ENCODE assay signal across 8 mouse cellular contexts in the genomic region with DNA sequence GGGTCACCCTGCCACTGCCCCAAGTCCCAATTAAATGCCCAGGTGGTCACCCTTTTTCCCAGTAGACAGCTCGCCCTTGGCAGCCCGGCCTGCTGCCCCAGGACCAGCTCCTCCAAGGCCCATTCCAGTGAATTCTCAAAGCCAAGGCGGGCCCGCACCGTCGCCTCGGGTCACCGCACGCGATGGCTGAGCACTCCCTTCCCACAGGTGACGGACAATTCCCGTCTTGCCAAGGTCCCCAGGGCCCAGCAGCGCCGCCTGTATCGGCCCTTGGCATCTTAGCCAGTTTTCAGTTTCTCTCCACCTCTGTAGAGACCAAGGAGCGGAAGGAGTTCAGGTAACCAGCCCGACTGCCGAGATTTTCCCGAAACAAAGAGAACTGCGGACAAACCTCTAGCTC. TPM values are rescaled to one million over a fixed set of nuclear protein-coding genes. Genes with fewer than 3 reads are reported as not detected.
DNase-seq lines count a peak whose midpoint lies in the region; ATAC-seq and TF ChIP-seq lines count a peak whose summit lies in the region.

No protein-coding gene starts in this region.

- ATAC-seq in heart, embryonic 16.5 days (replicated peaks; ENCODE audit: extremely low read depth, insufficient read depth, low FRiP score): no peak
- no peak for ATAC-seq in hindbrain, postnatal 0 days
- no peak for ATAC-seq in liver, embryonic 13.5 days (ENCODE audit: low read depth)
- ATAC-seq in neural tube, embryonic 15.5 days (ENCODE audit: low FRiP score): no peak

- peak overlapping the region; percentile 51 for H3K4me3 ChIP-seq in heart, embryonic 16.5 days (ENCODE audit: low read length)
- no peak overlapping the region for H3K4me3 ChIP-seq in heart, adult 2 months
- H3K4me3 ChIP-seq in hindbrain, postnatal 0 days (ENCODE audit: low read length): peak overlapping the region; percentile 31
- peak overlapping the region; percentile 41 for H3K4me3 ChIP-seq in liver, embryonic 13.5 days (replicated peaks)
- H3K4me3 ChIP-seq in neural tube, embryonic 15.5 days (replicated peaks): peak overlapping the region; percentile 37

- H3K9me3 ChIP-seq in heart, embryonic 16.5 days (replicated peaks; ENCODE audit: control insufficient read depth, low read length): no peaks in the 10 kb centered on the region
- no peaks in the 10 kb centered on the region for H3K9me3 ChIP-seq in hindbrain, postnatal 0 days (ENCODE audit: low read length)
- no peaks in the 10 kb centered on the region for H3K9me3 ChIP-seq in liver, embryonic 13.5 days (replicated peaks)
- no peaks in the 10 kb centered on the region for H3K9me3 ChIP-seq in neural tube, embryonic 15.5 days (replicated peaks)

- WGBS in heart, embryonic 16.5 days: 5% methylated on average over 20 of the region's 20 CpGs
- 9% methylated on average over 20 of the region's 20 CpGs for WGBS in heart, adult 2 months
- WGBS in hindbrain, postnatal 0 days: 6% methylated on average over 20 of the region's 20 CpGs
- WGBS in liver, embryonic 13.5 days (ENCODE audit: insufficient replicate concordance): 4% methylated on average over 20 of the region's 20 CpGs
- 6% methylated on average over 20 of the region's 20 CpGs for WGBS in neural tube, embryonic 15.5 days

- peaks cover 51% of the 10 kb centered on the region for H3K27me3 ChIP-seq in heart, embryonic 16.5 days (ENCODE audit: control insufficient read depth, insufficient read depth, low read length)
- H3K27me3 ChIP-seq in heart, adult 2 months (ENCODE audit: control insufficient read depth, insufficient read depth, low read length): peaks cover 6% of the 10 kb centered on the region; the same call in 1 of the 2 replicates
- peaks cover 23% of the 10 kb centered on the region for H3K27me3 ChIP-seq in hindbrain, postnatal 0 days (ENCODE audit: insufficient read depth, low read length)
- H3K27me3 ChIP-seq in liver, embryonic 13.5 days: peaks cover 48% of the 10 kb centered on the region
- H3K27me3 ChIP-seq in neural tube, embryonic 15.5 days (replicated peaks): peaks cover 48% of the 10 kb centered on the region

- no peak overlapping the region for H3K9ac ChIP-seq in heart, embryonic 16.5 days (ENCODE audit: low read length)
- no peak overlapping the region for H3K9ac ChIP-seq in heart, adult 2 months (ENCODE audit: low read depth, low read length)
- H3K9ac ChIP-seq in hindbrain, postnatal 0 days (replicated peaks; ENCODE audit: low read length): peak overlapping the region; percentile 17; the same call in 1 of the 2 replicates
- no peak overlapping the region for H3K9ac ChIP-seq in liver, embryonic 13.5 days
- 0 out of 2 replicates have a peak overlapping the region, but pooled peaks have one; percentile 12 for H3K9ac ChIP-seq in neural tube, embryonic 15.5 days (replicated peaks)

- TF ChIP-seq POLR2A in heart, adult 2 months (IDR thresholded peaks at IDR 0.05; ENCODE audit: insufficient read depth, low read depth, low read length): no peak

- no peak overlapping the region for H3K27ac ChIP-seq in heart, embryonic 16.5 days (ENCODE audit: low read length)
- H3K27ac ChIP-seq in heart, adult 2 months: no peak overlapping the region
- H3K27ac ChIP-seq in hindbrain, postnatal 0 days: no peak overlapping the region
- no peak overlapping the region for H3K27ac ChIP-seq in liver, embryonic 13.5 days
- no peak overlapping the region for H3K27ac ChIP-seq in neural tube, embryonic 15.5 days (replicated peaks)

- peak overlapping the region; percentile 85 for H3K4me2 ChIP-seq in heart, embryonic 16.5 days (ENCODE audit: low read depth, low read length)
- H3K4me2 ChIP-seq in hindbrain, postnatal 0 days (ENCODE audit: low read depth, low read length): peak overlapping the region; percentile 59
- peak overlapping the region; percentile 57 for H3K4me2 ChIP-seq in liver, embryonic 13.5 days
- H3K4me2 ChIP-seq in neural tube, embryonic 15.5 days: peak overlapping the region; percentile 74

- intact Hi-C loops in heart, adult 2 months (cut with DNase I): no loop called here

- TF ChIP-seq CTCF in heart, adult 2 months (IDR thresholded peaks at IDR 0.05): no peak
- no peak for TF ChIP-seq CTCF in hindbrain, postnatal 0 days (IDR thresholded peaks at IDR 0.05; ENCODE audit: low read depth)

- H3K4me1 ChIP-seq in heart, embryonic 16.5 days (ENCODE audit: control insufficient read depth, insufficient read depth, low read length): peaks cover 5% of the 10 kb centered on the region; the same call in 1 of the 2 replicates
- H3K4me1 ChIP-seq in heart, adult 2 months (ENCODE audit: control insufficient read depth, insufficient read depth, low read length): no peaks in the 10 kb centered on the region
- H3K4me1 ChIP-seq in hindbrain, postnatal 0 days (ENCODE audit: insufficient read depth, low read length): peaks cover 12% of the 10 kb centered on the region; the same call in 1 of the 2 replicates
- peaks cover 12% of the 10 kb centered on the region for H3K4me1 ChIP-seq in liver, embryonic 13.5 days (replicated peaks)
- peaks cover 13% of the 10 kb centered on the region for H3K4me1 ChIP-seq in neural tube, embryonic 15.5 days

- TF ChIP-seq EP300 in heart, adult 2 months (IDR thresholded peaks at IDR 0.05; ENCODE audit: insufficient read depth, low read depth, low read length): no peak

- no peaks in the 10 kb centered on the region for H3K79me2 ChIP-seq in heart, adult 2 months (replicated peaks; ENCODE audit: control insufficient read depth, insufficient read depth, low read length)

- H3K36me3 ChIP-seq in heart, embryonic 16.5 days (ENCODE audit: control insufficient read depth, insufficient read depth): no peaks in the 10 kb centered on the region
- no peaks in the 10 kb centered on the region for H3K36me3 ChIP-seq in heart, adult 2 months (ENCODE audit: control insufficient read depth, insufficient read depth, low read length)
- no peaks in the 10 kb centered on the region for H3K36me3 ChIP-seq in hindbrain, postnatal 0 days (ENCODE audit: insufficient read depth, low read length)
- H3K36me3 ChIP-seq in liver, embryonic 13.5 days: no peaks in the 10 kb centered on the region
- no peaks in the 10 kb centered on the region for H3K36me3 ChIP-seq in neural tube, embryonic 15.5 days

- DNase-seq in heart, adult 2 months: no peak
- DNase-seq in hindbrain, postnatal 0 days (ENCODE audit: low spot score): no peak
- no peak for DNase-seq in liver, embryonic 13.5 days
- DNase-seq in spleen, adult 18-20 months: no peak
- no peak for DNase-seq in layer of hippocampus, adult 9-11 months
- no peak for DNase-seq in thymus, postnatal 36 days

RNA-seq across cellular contexts. Expression of a gene that starts 0.7 kb away (rescaled TPM):
- polyA plus RNA-seq in heart, embryonic 16.5 days (2015; fragmentation: Nextera tagmentation; extraction: Ambion mirVana): 0.72 and 1.0 TPM in 2 replicates
- not detected for total RNA-seq in heart, adult 2 months (2021)
- 0.03 and 0.96 TPM in 2 replicates for polyA plus RNA-seq in heart, adult 2 months (2012; rRNA removed)
- total RNA-seq in hindbrain, postnatal 0 days (2014; rRNA removed): not detected in 2 replicates
- 0.04 and 0.30 TPM in 2 replicates for polyA plus RNA-seq in hindbrain, postnatal 0 days (2015; fragmentation: Nextera tagmentation; extraction: Ambion mirVana)
- 2.5 and 3.3 TPM in 2 replicates for polyA plus RNA-seq in liver, embryonic 13.5 days (2015; fragmentation: Nextera tagmentation; extraction: Ambion mirVana)
- 1.1 TPM in 1 of 2 replicates, not detected in the other for polyA plus RNA-seq in neural tube, embryonic 15.5 days (2015; fragmentation: Nextera tagmentation; extraction: Ambion mirVana)

Comparison
In these comparisons a context has a peak if more than half of its experiments do, and no peak if none do; other contexts are left out.
1. H3K9ac ChIP-seq: peak in hindbrain, postnatal 0 days (single experiment) and neural tube, embryonic 15.5 days (single experiment); none in heart, embryonic 16.5 days (single experiment), heart, adult 2 months (single experiment) and liver, embryonic 13.5 days (single experiment).
2. Peak in every context shown above with its lines, with median percentiles within 50 percentile points of each other: H3K4me2 ChIP-seq.